Mouse (Mus musculus) kidney, adult 2 months (tissue): Measurements from ENCODE around the gene Tenm3. TPM values are rescaled to one million over a fixed set of nuclear protein-coding genes. Genes with fewer than 3 reads are reported as not detected.

Experiments
- DNase-seq: peaks from one replicate; pipeline ENCODE4 v3.0.0; 2021
- H3K27ac ChIP-seq: fragments of 200-500 bp; 2 replicates; pipeline ENCODE4 v1.5.1; 2012; ENCODE audit warnings: low read depth, low read length, control low read depth, inconsistent platforms; ENCODE audit not compliant: insufficient read depth
- H3K27me3 ChIP-seq: fragments of 200-500 bp; replicated peaks from 2 replicates; pipeline ENCODE4 v1.6.1; 2012; ENCODE audit warnings: mild to moderate bottlenecking, moderate library complexity, low read length, inconsistent platforms; ENCODE audit not compliant: control insufficient read depth, insufficient read depth
- H3K36me3 ChIP-seq: fragments of 200-500 bp; 2 replicates; pipeline ENCODE4 v1.6.1; 2012; ENCODE audit warnings: mild to moderate bottlenecking, moderate library complexity, low read length, inconsistent platforms; ENCODE audit not compliant: control insufficient read depth, insufficient read depth
- H3K4me1 ChIP-seq: fragments of 200-500 bp; 2 replicates; pipeline ENCODE4 v1.6.1; 2011; ENCODE audit warnings: low read length; ENCODE audit not compliant: control insufficient read depth, insufficient read depth
- H3K4me3 ChIP-seq: fragments of 200-500 bp; 2 replicates; pipeline ENCODE4 v1.5.1; 2011; ENCODE audit warnings: mild to moderate bottlenecking, low read depth, low read length, control low read depth; ENCODE audit not compliant: insufficient read depth
- CTCF ChIP-seq: fragments of 200-500 bp; conservative IDR thresholded peaks from 2 replicates; pipeline ENCODE4 v1.5.1; 2011; ENCODE audit warnings: low read depth, mild to moderate bottlenecking, control low read depth, low read length, moderate library complexity, mixed read lengths; ENCODE audit not compliant: insufficient read depth, insufficient read length
- POLR2A ChIP-seq: fragments of 200-500 bp; IDR thresholded peaks from one replicate; pipeline ENCODE4 v1.6.1; 2011; ENCODE audit warnings: low read depth, low read length, control low read depth
- WGBS: fragments of 180-500 bp; shearing (Covaris S2); methylation state at CpG from one replicate; pipeline ENCODE4 v1.1.7; 2018; 5-methylcytosine and 5-hydroxymethylcytosine counted together
- polyA plus RNA-seq: library from polyadenylated mRNA; depleted of rRNA; stranded (reverse); fragments of >200 nt; gene quantifications from 2 replicates; pipeline ENCODE4 v1.2.3, GENCODE M21; 2012

The Tenm3 gene
- polyA plus RNA-seq, 1 experiment, result 2.0 TPM

- Histone ChIP-seq H3K27ac (no peak overlapping the region), H3K27me3 (no peaks in the 10 kb centered on the region), H3K4me1 (0 out of 2 replicates have a peak, but pooled peaks cover 2% of the 10 kb centered on the region), H3K36me3 (no peaks in the 10 kb centered on the region), H3K4me3 (no peak overlapping the region)
- peak; percentile 72 for DNase-seq
- no peak for TF ChIP-seq POLR2A
- TF ChIP-seq CTCF, result peak; percentile 57
- 51% methylated on average over 10 of the region's 10 CpGs for WGBS
These were observed 152.9 kb downstream of the Tenm3 start for GRCm38 (mm10) chr8:48690665-48691395.

- TF ChIP-seq CTCF, result no peak
- TF ChIP-seq POLR2A, result no peak
- no peaks in the 10 kb centered on the region for H3K36me3 ChIP-seq
- H3K27me3 ChIP-seq, result no peaks in the 10 kb centered on the region
- 73% methylated on average over 4 of the region's 4 CpGs for WGBS
- H3K27ac ChIP-seq, result no peak overlapping the region
- H3K4me3 ChIP-seq, result no peak overlapping the region
- 0 out of 2 replicates have a peak, but pooled peaks cover 2% of the 10 kb centered on the region for H3K4me1 ChIP-seq
- DNase-seq, result no peak
These were observed 155.0 kb downstream of the Tenm3 start for GRCm38 (mm10) chr8:48688706-48689105.

DNA sequence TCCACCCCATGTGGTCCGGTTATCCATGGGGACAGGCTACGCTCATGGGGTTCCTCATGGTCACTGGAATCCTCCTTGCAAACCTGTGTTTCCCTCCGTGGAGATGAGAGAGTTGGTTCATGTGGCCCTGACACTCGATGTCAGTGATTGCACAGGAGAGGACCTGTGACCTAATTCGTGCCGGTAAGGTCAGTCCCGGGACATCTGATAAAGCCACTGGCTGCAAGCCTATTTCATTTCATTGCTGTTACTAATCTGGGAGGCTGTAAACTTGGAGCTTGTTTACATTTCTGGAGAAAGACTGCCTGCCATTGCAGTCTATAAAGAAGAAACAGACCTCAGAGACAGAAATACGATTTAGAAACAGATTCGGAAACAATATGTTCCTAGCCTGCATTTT, 155.6 kb downstream of the Tenm3 start:
- no peak overlapping the region for H3K4me3 ChIP-seq
- TF ChIP-seq CTCF (no peak), POLR2A (no peak)
- no peak for DNase-seq
- 32% methylated on average over 9 of the region's 9 CpGs for WGBS
- no peaks in the 10 kb centered on the region for H3K36me3 ChIP-seq
- H3K27me3 ChIP-seq, result no peaks in the 10 kb centered on the region
- H3K27ac ChIP-seq, result no peak overlapping the region
- H3K4me1 ChIP-seq, result 0 out of 2 replicates have a peak, but pooled peaks cover 2% of the 10 kb centered on the region

GRCm38 (mm10) chr8:48673476-48673875, 170.3 kb downstream of the Tenm3 start:
- H3K4me1 ChIP-seq, result no peaks in the 10 kb centered on the region
- DNase-seq, result peak; percentile 60
- H3K4me3 ChIP-seq, result no peak overlapping the region
- H3K36me3 ChIP-seq, result no peaks in the 10 kb centered on the region
- WGBS, result 38% methylated on average over 2 of the region's 2 CpGs
- no peak overlapping the region for H3K27ac ChIP-seq
- no peaks in the 10 kb centered on the region for H3K27me3 ChIP-seq
- TF ChIP-seq POLR2A (no peak), CTCF (no peak)

GRCm38 (mm10) chr8:48672471-48672870, 171.3 kb downstream of the Tenm3 start:
- Histone ChIP-seq H3K4me1 (no peaks in the 10 kb centered on the region), H3K4me3 (no peak overlapping the region), H3K36me3 (no peaks in the 10 kb centered on the region), H3K27me3 (no peaks in the 10 kb centered on the region), H3K27ac (no peak overlapping the region)
- TF ChIP-seq POLR2A (no peak), CTCF (no peak)
- peak; percentile 14 for DNase-seq
- 89% methylated on average over 11 of the region's 11 CpGs for WGBS

DNA sequence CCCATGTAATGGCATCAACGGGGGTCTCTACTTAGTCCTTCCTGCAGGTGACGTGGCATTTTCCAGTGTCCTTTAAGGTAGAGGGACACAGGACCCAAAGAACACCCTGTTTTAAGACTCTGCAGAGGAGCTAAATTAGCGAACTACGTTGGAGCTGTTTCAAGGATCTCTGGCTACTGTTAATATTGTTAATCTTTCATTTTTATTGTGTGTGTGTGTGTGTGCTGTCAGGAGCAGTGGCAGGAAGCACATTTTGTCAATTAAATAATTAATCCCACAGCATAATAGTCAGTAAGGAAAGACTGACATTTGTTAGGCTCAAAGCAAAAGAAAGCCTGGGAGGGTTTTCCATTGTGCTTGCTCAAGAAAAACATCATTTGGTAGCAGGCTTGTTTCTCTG, 172.4 kb downstream of the Tenm3 start:
- H3K4me1 ChIP-seq, result no peaks in the 10 kb centered on the region
- WGBS, result 34% methylated on average over 4 of the region's 4 CpGs
- DNase-seq, result peak; percentile 64
- H3K27me3 ChIP-seq, result no peaks in the 10 kb centered on the region
- TF ChIP-seq CTCF (no peak), POLR2A (no peak)
- H3K27ac ChIP-seq, result no peak overlapping the region
- no peaks in the 10 kb centered on the region for H3K36me3 ChIP-seq
- H3K4me3 ChIP-seq, result no peak overlapping the region

DNA sequence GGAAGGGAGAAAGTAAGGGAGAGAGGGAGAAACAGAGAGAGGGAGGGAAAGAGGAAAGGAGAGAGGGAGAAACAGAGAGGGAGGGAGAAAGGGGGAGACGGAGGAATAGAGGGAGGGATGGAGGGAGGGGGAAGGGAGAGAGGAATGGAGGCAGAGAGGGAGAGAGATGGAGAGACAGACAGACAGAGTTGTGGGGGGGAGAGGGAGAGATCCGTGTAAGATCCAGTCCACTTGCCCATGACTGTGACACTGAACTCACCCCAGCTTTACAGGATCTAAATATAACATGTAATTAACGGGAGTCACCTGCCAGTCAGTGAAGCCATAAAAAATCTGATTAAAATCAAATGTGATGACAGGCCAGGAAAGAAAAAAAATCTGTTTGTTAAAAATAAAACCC, 172.9 kb downstream of the Tenm3 start:
- WGBS, result 28% methylated on average over 3 of the region's 3 CpGs
- no peaks in the 10 kb centered on the region for H3K27me3 ChIP-seq
- no peaks in the 10 kb centered on the region for H3K4me1 ChIP-seq
- no peak overlapping the region for H3K27ac ChIP-seq
- H3K4me3 ChIP-seq, result no peak overlapping the region
- H3K36me3 ChIP-seq, result no peaks in the 10 kb centered on the region
- TF ChIP-seq CTCF (no peak), POLR2A (no peak)
- DNase-seq, result no peak
